Mouse (Mus musculus): ENCODE results near the gene Fgfr2.
A peak's percentile ranks its signal among the peaks of the same experiment; 100 is the strongest.

Gene Fgfr2

DNA sequence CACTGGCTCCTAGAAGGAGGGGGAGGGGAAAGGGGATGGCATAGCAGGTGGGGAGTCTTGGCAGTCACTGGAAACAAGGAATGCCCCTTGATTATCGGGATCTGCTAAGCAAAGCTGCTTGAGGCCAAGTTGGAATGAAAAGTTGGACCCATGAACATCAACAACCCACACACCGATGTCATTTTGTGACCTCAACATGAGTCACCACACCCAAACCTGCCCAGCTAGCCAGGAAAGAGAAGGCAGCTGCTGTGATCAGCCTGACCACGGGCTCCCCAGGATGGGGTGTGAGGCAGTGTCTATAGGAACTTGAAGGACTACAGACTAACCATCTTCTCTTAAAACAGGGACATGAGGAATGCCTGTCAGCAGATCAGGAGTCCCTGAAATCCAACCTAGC, 37.7 kb downstream of the Fgfr2 start:
- no peak for DNase-seq

DNA sequence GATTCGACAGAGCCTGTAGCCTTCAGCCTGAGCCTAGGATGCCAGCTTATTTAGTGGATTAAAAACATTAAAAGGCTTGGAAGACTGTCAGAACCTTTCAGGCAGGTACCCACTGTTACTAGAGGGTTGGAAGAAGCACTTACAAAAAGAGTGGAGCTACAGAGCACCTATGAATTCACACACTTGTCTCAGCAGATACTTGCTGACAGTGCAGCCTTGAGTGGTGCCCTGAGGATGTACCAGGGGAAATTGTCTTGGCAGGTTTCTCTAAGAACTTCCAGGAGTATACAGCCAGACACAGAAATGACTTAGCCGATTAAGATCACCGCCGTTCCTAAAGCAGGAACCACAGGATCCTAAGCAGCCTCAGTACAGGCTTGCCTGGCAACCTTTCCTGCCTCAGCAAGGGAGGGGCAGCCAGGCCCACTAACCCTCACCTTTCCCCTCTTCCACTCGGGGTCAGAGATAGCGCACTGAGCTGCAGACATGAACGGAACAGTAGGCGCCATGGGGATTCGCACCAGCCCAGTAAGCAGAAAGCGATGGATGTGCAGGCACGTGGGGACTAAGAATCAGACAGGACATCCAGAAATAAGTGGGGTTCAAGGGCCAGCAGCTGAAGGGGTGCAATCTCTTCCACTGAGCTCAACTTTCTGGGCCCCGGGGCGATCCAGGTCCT, 39.1 kb downstream of the Fgfr2 start:
- DNase-seq: no peak

DNA sequence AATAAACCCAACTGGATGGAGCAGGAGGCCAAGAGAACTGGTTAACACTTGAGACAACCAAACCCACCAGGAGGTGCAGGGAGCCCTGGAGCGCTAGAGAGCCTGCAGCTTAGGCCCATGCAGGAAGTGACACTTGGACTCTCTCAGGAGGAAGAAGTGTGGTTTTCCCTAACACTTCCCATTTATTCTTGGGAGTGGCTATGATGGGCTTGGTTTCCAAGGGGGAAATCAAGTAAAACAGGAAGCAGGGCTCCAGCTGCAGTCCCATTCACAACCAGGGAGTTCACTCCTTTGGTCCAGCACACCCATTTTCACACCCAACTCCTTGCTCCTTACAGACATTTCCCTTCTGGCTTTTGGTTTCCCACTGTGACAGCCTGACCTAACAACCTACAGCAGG, 44.2 kb downstream of the Fgfr2 start:
- DNase-seq: no peak

DNA sequence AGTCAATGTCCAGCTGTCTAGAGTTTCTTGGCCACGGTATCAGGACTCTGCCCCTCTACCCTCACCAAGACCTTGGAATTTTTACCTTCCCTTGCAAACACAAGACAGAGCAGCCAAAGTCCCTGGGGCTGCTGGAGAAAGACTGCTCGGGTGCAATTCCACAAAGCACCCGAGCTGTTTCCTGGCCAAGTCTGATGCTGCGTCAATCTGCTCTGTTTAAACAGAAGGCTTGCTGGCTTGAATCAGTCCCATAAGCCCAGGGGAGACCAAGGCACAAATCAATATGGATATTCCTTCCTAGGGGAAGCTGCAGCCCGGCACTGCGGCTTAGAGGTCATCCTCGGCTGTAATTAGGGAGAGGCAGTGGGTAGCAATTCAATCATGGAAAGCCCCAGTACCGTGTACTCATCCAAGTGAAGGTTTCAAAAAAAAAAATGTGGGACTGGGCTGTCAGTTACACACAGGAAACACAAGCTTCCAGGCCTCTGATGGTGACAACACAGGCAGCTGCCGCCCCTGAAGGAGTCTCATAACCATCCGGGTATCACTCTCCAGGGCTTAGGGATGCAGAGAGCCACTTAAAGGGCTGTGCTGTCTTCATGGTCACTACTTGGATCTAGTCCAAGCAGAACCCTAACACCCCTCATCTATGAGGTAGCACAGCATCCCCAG, 48.6 kb downstream of the Fgfr2 start:
- peak; percentile 54 to 72 for DNase-seq

DNA sequence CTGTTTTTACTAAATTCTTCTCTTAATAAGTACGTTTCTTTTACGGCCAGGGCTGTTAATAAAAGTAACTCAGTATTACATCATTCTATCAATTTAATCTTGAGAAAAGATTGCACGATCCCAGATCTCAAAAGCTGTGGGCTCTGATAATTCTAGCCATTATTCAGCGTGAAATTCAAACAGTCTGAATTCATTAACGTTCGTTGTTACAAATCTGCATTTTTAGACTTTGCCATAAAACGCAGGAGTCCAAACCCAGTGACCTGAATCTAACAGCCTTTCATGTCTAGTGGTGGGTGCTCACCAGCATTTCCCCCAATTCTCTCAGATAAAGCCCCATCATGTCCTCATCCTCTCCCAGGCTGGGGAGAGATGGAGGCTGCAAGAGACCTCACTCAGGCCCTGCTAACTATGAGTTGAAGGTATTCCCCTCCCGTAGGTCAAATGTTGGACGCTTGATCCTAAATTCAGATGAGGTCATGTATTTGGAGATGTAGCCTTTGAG, 50.0 kb downstream of the Fgfr2 start:
- no peak for DNase-seq

DNA sequence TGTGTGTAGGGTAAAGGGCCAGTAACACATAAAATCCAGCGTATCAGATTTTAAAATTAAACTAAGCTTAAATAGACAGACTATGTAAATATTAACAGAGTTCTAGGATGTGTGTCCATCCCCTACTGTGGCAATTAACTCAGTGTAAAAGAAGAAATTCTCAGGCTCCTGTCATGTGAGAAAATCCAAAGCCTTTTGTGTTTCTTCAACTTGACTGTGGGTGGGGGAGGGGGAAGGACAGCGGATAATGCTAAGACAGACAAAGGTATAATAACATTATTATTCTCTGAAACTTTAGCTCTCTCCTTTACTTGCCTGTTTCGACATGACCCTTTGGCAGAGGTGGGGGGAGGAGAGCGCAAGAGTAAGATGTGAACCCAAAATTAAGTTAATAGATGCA, 50.6 kb downstream of the Fgfr2 start:
- DNase-seq: no peak

DNA sequence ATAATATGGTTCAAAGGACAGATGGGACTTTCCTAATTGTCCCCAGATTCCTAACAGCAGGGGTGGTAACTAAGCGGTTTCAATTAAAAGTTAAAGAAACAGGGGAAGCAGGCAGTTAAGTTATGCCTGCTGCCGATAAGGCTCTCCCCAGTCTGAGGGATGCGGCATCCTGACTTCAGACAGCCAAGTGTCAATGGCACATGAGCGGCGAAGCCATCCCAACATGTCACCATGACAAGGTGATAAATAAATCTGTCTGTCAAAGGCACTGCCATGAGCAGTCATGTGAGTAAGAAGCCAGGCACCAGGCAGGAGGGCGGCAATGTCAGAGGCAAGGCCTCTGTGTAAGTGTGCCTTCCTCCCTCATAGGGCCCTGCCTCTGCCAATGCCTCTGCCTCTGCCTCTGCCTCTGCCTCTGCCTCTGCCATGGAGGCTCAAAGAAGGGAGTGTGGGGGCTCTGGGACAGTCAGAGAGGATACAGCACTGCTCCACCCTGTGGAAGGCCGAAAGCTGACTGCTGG, 55.8 kb downstream of the Fgfr2 start:
- DNase-seq: peak; percentile 59 to 67

DNA sequence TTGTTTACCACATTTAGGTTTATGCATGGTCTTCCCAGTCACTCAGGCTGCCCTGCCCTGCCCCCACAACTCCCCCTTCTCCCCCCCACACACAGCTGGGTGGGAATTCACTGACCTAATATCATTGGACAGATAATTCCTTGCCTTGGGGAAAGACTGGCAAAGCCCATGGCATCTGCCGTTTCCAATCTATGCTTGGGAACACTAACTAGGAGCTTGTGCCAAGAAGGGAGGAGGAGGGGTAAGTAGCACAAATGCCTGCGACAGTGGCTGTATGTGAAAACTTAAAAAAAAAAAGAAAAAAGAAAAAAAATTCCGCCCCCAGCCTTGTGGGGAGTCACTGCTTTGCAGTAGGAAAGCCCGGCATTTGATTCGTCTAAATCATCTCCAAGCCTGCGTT, 56.4 kb downstream of the Fgfr2 start:
- peak; percentile 88 to 90 for DNase-seq

DNA sequence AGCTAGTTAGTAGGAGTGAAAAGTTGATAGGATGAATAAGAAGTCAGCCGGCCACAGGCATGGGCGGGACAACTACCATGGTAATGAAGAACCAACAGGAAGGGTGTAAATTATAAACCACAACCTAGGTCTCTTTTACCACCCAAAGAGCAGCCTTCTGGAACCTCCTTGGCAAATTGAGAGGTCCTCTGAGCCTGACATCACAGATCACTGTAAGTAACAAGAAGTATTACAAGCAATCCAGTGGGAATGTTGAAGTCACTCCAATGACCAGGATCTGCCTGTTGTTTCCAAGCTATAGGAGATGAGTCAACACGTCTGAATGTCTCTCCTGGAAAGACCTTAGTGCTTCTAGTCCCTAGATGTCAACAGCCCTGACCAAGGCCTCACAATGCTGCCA, 61.1 kb downstream of the Fgfr2 start:
- DNase-seq: no peak

DNA sequence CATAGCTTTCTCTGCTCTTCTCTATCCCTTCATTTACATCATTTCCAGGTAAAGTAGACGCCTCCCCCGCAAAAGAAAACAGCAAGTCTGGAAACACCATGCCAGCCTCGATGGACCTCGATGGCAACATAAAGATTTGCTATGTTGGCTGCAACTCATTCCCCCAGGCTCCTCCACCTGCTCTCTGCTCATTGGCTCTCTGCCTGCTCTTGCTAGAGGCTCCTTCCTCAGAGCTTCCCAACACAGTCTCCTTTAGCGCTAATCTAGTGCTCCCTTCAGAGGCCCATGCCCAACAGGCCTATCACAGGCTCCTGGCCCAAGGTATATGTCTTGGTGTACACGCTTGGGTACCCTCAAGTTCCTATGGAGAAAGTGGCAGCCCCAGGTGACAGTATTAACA, 63.0 kb downstream of the Fgfr2 start:
- peak; percentile 62 to 67 for DNase-seq

DNA sequence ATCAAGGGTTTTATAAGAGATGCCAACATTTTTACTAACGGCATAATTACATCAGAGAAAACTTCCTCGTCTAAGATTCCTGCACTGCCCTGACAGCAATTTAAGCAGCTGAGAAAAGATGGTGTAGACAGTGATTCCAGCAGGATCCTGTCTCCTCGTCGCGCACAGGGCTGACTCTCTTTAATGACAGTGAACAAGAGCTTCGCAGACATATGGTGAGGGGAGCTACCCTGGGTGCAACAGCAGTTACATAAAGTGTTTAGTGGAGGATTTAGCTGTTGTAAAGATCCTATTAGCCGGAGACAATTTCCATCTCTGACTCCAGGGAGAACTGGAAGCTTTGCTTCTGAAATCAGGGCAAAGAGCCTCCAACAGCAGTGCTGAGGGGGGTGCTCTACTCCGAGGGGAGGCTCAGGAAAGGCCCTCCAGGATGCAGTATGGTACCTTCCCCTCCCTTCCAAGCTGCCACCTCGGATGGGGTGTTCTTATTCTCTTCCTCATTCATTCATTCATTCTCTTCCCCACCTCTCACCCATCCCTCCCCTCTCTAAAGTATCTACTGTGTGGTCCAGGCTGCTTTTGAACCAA, 63.5 kb downstream of the Fgfr2 start:
- no peak for DNase-seq

DNA sequence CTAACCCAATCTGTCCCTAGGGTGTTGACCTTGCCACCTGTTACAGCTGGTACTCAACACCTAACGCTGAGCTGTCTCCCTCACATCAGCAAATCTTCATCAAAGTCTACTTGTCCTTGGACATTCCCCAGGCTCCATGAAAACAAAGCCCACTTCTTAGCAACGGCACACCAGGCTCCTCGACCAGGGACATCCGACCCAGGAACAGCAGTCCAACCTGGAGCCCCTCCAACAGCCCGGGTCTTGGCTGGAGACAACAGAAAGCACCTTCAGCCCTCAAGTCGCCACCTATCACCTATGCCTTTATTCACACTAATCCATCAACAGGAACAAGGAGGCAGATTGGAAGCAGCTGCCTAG, 64.0 kb downstream of the Fgfr2 start:
- DNase-seq: peak in 1 of 2 experiments; percentile 55

DNA sequence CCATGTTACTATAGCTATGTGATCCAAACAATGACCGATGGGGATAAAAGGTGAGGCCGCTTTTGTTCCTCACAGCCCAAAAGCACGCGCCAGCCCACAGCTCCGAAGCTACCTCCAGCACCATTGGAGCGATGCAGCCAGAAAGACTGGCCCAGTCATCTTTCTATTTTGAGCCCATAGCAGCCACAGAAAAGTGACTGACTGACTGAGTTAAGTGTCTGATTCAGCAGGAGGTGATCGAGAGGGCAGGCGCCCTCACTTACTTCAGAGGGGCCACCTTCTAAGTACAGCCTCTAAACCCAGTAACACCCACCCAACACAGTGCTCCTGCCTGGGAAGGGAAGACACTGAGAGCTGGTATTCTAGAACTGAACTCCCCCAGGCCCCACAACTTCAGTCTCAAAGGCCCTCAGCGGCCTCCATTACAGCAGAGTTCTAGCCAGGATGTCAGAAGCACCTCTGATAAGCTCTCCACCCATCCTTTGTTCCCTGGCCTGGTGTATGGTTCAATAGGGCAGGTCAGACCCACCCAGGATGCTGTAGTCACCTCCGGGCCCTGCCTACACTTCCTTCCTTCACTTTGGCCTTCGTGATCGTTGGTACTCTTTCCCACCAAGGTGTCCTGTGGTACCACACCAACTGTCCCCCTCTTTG, 64.5 kb downstream of the Fgfr2 start:
- no peak for DNase-seq

DNA sequence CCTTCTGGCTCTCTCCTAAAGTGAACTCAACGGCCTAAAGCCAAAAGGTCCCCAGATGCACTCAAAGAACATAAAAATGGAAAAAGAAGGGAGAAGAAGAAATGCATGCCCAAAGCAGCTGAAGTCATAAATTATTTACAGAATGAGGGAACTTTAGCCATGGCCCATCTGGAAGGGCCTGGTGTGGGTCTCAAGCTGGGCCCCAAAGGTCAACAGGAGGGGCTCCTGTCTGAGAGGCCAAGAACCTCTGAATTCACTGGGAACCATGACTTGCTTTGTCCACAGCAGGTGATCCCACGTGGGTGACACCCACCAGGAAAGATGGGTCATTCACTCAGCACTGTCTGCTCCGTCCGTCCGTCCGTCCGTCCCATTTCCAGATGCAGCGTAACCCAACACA, 66.2 kb downstream of the Fgfr2 start:
- DNase-seq: no peak

DNA sequence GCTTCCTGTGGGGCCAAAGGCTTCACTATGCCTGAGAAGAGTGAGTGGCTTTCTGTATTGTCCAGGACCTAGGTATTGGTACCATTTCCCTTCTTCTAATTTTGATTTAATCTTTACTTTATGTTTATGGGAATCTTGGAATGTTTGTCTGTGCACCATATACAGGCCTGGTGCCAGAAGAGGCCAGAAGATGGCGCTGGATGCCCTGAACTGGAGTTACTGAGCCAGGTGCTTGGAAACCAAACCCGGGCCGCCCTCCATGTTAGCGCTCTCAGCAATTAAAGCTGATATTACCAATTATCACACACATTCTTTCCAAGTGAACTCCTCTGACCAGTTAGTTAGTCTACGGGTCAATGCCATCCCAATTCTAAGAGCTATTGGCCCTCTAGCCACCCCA, 68.7 kb downstream of the Fgfr2 start:
- DNase-seq: peak in 1 of 2 experiments; percentile 40

DNA sequence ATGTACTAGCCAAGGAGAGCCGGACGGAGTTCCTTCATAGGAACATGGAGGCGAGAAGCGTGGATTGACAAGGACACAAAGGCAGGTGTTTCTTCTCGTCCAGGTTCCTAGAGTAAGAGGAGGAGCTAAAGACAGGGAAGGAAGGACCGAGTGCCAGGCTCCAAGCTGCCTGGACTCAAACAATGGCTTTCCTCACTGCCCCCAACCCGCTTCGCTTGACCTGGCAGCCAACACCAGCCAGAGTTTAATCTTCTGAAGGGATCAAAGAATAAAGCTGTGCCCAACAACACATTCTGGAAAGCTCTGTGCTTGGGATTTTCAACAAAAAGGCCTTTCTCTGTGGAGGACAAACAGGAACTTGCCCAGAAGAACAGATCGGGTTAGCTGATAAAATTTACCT, 69.4 kb downstream of the Fgfr2 start:
- no peak for DNase-seq

DNA sequence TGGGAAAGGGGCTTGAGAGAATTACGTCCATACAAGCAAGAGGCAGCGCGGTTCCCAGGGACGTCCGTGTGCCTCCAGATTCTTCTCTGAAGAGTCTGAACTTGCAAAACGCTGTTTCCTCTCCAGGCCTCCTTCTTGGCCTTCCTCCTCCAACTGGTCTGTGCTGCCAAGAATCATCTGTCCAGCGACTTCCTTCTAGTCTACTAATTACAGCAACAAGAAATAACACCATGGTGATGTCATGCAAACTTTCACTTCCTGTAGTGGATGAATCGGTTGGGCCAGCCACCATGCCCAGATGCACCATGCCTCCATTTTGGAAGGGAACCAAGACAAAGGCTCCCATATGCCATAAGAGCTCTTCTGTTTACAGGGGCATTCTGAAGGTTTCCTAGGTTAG, 70.3 kb downstream of the Fgfr2 start:
- DNase-seq: peak; percentile 49 to 55

DNA sequence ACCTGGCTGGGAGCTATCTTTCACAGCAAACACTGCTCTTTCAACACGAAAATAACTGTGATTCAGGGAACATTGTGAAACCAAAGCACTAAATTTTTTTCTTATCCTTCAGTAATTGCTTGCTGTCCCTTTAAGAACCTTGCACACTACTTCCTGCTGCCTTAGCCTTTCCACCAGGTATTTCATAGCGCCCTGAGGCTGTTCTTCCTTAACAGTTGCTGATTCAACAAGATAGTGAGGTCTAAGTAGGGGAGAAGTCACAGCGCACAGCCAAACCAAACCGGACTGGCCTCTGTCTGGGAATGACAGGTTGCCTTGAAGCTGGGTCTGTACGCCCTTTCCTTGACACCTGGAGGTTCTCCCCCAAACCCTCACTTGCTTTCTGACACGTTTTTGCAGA, 72.5 kb downstream of the Fgfr2 start:
- DNase-seq: no peak

DNA sequence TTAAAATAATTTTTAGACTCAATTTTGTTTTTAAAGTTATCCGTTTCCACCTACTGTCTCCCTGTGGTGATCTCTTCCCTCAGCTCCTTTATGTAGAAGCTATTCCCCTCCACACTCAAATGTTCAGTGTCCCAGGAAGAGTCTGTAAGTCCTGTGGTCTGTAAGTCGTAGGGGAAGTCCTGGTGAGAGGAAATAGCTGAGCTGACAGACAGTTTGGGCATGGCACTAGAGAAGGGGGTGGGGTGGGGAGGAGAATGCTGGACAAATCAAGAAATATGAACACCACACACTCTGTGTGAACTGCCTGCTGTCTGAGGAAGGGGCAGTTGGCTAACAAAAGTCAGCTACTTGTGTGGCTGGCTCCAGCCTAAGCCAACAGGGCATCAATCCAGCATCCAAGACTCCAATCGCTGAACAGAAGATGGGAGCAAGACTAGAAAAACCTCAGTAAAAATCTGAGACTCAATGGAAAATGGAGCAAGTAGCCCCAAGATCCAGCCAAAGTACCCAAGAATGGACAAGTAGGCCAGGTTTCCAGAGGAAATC, 75.0 kb downstream of the Fgfr2 start:
- DNase-seq: peak; percentile 73 to 76

DNA sequence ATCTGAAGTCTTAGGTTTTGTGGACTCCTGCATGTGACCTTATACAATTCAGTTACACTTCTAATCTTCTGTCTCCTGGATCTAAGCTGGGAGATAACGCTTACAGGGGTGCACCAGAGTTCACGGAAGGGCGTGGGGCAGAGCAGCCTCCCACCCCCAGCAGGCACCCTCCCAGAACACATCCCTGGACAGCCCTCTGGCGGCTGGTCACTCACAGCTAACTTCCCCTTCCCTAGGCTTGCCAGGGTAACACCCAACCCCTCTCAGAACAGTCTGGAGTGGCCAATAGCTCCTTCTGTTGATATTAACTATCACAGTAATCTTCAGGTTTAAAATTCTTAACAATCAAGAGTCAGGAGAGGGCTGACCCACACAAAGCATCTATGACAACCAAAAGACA, 75.9 kb downstream of the Fgfr2 start:
- no peak for DNase-seq

DNA sequence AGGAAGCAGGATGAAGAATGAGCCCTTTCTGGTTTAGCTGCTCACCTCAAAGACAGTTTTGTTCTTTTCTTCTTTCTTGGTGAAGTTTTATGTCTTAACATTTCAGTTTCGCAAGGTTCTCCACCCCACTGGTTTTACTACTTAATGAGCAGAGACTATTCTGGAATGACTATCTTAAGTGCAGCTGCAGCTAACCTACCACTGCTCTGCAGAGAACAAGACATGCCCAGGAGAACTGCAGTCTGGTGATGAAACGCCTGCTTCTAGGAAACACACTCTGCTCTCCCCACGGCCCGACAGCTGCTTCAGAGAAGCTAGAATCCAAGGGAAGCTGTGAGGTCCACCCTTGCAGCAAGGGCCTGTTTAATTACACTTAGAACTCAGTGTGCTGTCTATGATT, 78.4 kb downstream of the Fgfr2 start:
- no peak for DNase-seq

DNA sequence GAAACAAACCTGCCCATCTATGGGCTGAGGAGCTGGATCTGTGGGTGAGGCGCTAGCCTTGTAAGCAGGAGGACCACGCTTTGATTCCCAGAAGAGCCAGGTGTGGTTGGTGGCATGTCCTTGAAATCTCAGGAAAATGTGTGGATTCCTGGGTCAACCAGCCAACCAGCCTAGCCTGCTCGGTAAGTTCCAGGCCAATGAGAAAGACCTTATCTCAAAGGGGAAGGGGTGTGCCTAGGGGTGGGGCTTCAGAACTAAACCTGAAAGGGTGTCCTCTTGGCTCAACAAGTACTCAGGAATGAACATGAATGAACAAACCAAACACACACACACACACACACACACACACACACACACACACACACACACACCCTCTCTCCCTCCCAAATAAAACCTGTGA, 81.4 kb downstream of the Fgfr2 start:
- DNase-seq: no peak

DNA sequence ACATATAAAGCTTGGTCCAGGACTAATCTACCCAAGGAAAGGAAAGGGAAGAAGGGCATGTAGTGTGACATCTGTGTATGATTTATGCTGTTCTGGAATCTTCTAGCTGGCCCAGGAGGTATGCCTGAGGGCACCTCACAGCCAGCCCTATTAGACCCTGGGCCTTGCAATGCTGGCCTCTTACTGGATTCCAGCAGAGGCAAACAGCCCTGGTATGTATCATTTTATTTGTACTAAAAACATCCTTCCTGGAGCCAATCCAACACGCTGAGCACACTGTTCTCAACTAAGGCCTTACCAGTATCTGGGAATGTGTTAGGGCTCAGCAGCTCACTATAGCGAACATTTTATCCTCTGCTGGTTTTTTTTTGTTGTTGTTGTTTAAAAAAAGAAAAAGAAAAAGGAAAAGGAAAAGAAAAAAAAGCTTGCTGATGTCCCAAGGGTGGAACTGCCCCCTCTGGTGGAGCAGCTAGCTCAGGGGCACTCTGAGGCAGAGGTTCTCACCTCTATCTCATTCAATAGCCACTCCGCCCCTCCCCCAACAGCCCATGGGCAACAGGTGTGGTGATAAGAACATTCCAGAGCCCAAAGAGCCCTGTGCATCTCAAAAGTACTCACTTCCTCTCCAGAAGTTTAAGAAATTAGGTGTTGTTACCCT, 82.3 kb downstream of the Fgfr2 start:
- peak in 1 of 2 experiments; percentile 33 for DNase-seq
